15 mouse cellular contexts compared by ENCODE assay signal in genomic region chr13:70458406-70458805, GRCm38 (mm10).
"Had no signal": no experiment of that assay in that cellular context is flagged by ENCODE, and none has a peak within 500 bp of the region (broad histone marks: within the 10 kb centered on the region; RNA-seq: fewer than 3 reads in every experiment).

No protein-coding gene starts in this region.

- H3K27me3 ChIP-seq: neural tube, embryonic 15.5 days; stomach, embryonic 15.5 days had no signal

- H3K9ac ChIP-seq: neural tube, embryonic 15.5 days; stomach, embryonic 15.5 days had no signal

- H3K36me3 ChIP-seq: neural tube, embryonic 15.5 days; stomach, embryonic 15.5 days had no signal

- H3K27ac ChIP-seq: neural tube, embryonic 15.5 days; stomach, embryonic 15.5 days; stomach, postnatal 0 days had no signal

- H3K4me3 ChIP-seq: neural tube, embryonic 15.5 days; stomach, embryonic 15.5 days had no signal

- H3K4me1 ChIP-seq: neural tube, embryonic 15.5 days; stomach, embryonic 15.5 days had no signal

- H3K4me2 ChIP-seq: neural tube, embryonic 15.5 days; stomach, embryonic 15.5 days had no signal

- H3K9me3 ChIP-seq: neural tube, embryonic 15.5 days; stomach, embryonic 15.5 days had no signal

- DNase-seq: retina, postnatal 1 day; right cerebral cortex, adult 18-20 months; right cerebral cortex, postnatal 14 days; right cerebral cortex, postnatal 25 days; right cerebral cortex, postnatal 4 days; spleen, adult 18-20 months; thymus, adult 18-20 months; thymus, adult 2 months; thymus, postnatal 14 days; thymus, postnatal 25 days; thymus, postnatal 36 days; thymus, postnatal 4 days had no signal
